Mouse (Mus musculus) MEL (cell line): ENCODE data around the gene Ptprk. TPM values are rescaled to one million over a fixed set of nuclear protein-coding genes. Genes with fewer than 3 reads are reported as not detected.

ENCODE experiments used
- DNase-seq: peaks from one replicate; pipeline ENCODE4 v3.0.0; 2011; ENCODE audit warnings: low read depth, low spot score
- H3K27ac ChIP-seq: 2 replicates; pipeline ENCODE4 v1.5.1; 2012; ENCODE audit warnings: low read depth, mild to moderate bottlenecking, control low read depth, low read length, moderate library complexity; ENCODE audit not compliant: control insufficient read depth
- H3K27me3 ChIP-seq, 2 experiments: fragments of 150-350 bp in 1 of 2; sonication (generic) in 1 of 2; 2 replicates each; pipeline ENCODE4 v1.6.1; 2012; ENCODE audit warnings: low read length in 2 of 2, mild to moderate bottlenecking in 2 of 2, improper control_type of control experiment in 1 of 2, moderate library complexity in 1 of 2; ENCODE audit not compliant: insufficient read depth in 2 of 2, control insufficient read depth in 1 of 2
- H3K36me3 ChIP-seq, 2 experiments: 2 replicates each; pipeline ENCODE4 v1.6.1; 2012 to 2014; ENCODE audit warnings: low read length in 2 of 2, improper control_type of control experiment in 1 of 2, inconsistent platforms in 1 of 2, mild to moderate bottlenecking in 1 of 2; ENCODE audit not compliant: insufficient read depth in 2 of 2, control insufficient read depth in 1 of 2
- H3K4me1 ChIP-seq, 2 experiments: fragments of 150-350 bp in 1 of 2; sonication (generic) in 1 of 2; 2 replicates each; pipeline ENCODE4 v1.6.1; 2012; ENCODE audit warnings: low read length in 2 of 2, improper control_type of control experiment in 1 of 2, mild to moderate bottlenecking in 1 of 2; ENCODE audit not compliant: insufficient read depth in 2 of 2, control insufficient read depth in 1 of 2
- H3K4me3 ChIP-seq, 2 experiments: fragments of 150-350 bp in 1 of 2; sonication (generic) in 1 of 2; 2 replicates each; pipeline ENCODE4 v1.5.1; 2012; ENCODE audit warnings: low read depth in 2 of 2, low read length in 2 of 2, mild to moderate bottlenecking in 2 of 2, moderate library complexity in 2 of 2, control low read depth in 1 of 2, improper control_type of control experiment in 1 of 2; ENCODE audit not compliant: control insufficient read depth in 1 of 2, insufficient read depth in 1 of 2
- H3K79me2 ChIP-seq: 2 replicates; pipeline ENCODE4 v1.6.1; 2012; ENCODE audit warnings: mild to moderate bottlenecking, low read length, moderate library complexity; ENCODE audit not compliant: control insufficient read depth, poor library complexity, insufficient read depth
- H3K9ac ChIP-seq: 2 replicates; pipeline ENCODE4 v1.6.1; 2012; ENCODE audit warnings: low read depth, mild to moderate bottlenecking, control low read depth, low read length, moderate library complexity; ENCODE audit not compliant: control insufficient read depth, poor library complexity, severe bottlenecking
- H3K9me3 ChIP-seq: fragments of 150-350 bp; sonication (generic); replicated peaks from 2 replicates; pipeline ENCODE4 v1.6.1; 2012; ENCODE audit warnings: mild to moderate bottlenecking, low read length, improper control_type of control experiment, moderate library complexity; ENCODE audit not compliant: insufficient read depth
- BHLHE40 ChIP-seq: IDR thresholded peaks from 2 replicates; pipeline ENCODE4 v1.6.1; 2012; ENCODE audit warnings: low read depth, mild to moderate bottlenecking, inconsistent platforms, low read length, improper control_type of control experiment, borderline replicate concordance
- CHD1 ChIP-seq: IDR thresholded peaks from 2 replicates; pipeline ENCODE4 v1.6.1; 2012; ENCODE audit warnings: low read depth, mild to moderate bottlenecking, inconsistent platforms, low read length, improper control_type of control experiment
- CHD2 ChIP-seq: IDR thresholded peaks from 2 replicates; pipeline ENCODE4 v1.6.1; 2011; ENCODE audit warnings: low read length, improper control_type of control experiment
- CTCF ChIP-seq, 3 experiments: IDR thresholded peaks in 2 of 3; conservative IDR thresholded peaks in 1 of 3; 2 replicates each; pipeline ENCODE4 v1.5.1; 2011 to 2012; ENCODE audit warnings: low read length in 3 of 3, low read depth in 2 of 3, mild to moderate bottlenecking in 2 of 3, improper control_type of control experiment in 1 of 3, inconsistent platforms in 1 of 3, mixed read lengths in 1 of 3, moderate library complexity in 1 of 3; ENCODE audit not compliant: control insufficient read depth in 1 of 3, insufficient read depth in 1 of 3, poor library complexity in 1 of 3, severe bottlenecking in 1 of 3
- EP300 ChIP-seq, 2 experiments: IDR thresholded peaks; 2 replicates each; pipeline ENCODE4 v1.6.1; 2011; ENCODE audit warnings: improper control_type of control experiment in 2 of 2, low read length in 2 of 2, low read depth in 1 of 2, mild to moderate bottlenecking in 1 of 2
- ETS1 ChIP-seq: IDR thresholded peaks from 2 replicates; pipeline ENCODE4 v1.6.1; 2012; ENCODE audit warnings: low read depth, mild to moderate bottlenecking, inconsistent platforms, low read length, improper control_type of control experiment, moderate library complexity
- GABPA ChIP-seq: IDR thresholded peaks from 2 replicates; pipeline ENCODE4 v1.6.1; 2012; ENCODE audit warnings: low read depth, mild to moderate bottlenecking, inconsistent platforms, low read length, improper control_type of control experiment, moderate library complexity
- GATA1 ChIP-seq: IDR thresholded peaks from 2 replicates; pipeline ENCODE4 v1.6.1; 2011; ENCODE audit warnings: low read depth, low read length, improper control_type of control experiment
- HCFC1 ChIP-seq: IDR thresholded peaks from 2 replicates; pipeline ENCODE4 v1.6.1; 2012; ENCODE audit warnings: low read depth, mild to moderate bottlenecking, inconsistent platforms, low read length, improper control_type of control experiment, moderate library complexity
- JUND ChIP-seq: IDR thresholded peaks from 2 replicates; pipeline ENCODE4 v1.6.1; 2011; ENCODE audit warnings: low read depth, mild to moderate bottlenecking, improper control_type of control experiment, low read length
- KAT2A ChIP-seq: conservative IDR thresholded peaks from 2 replicates; pipeline ENCODE4 v1.6.1; 2012; ENCODE audit warnings: low read depth, low read length, improper control_type of control experiment, inconsistent platforms
- MAX ChIP-seq: IDR thresholded peaks from 2 replicates; pipeline ENCODE4 v1.6.1; 2011; ENCODE audit warnings: low read length, improper control_type of control experiment
- MAZ ChIP-seq: IDR thresholded peaks from 2 replicates; pipeline ENCODE4 v1.6.1; 2012; ENCODE audit warnings: low read depth, mild to moderate bottlenecking, inconsistent platforms, low read length, improper control_type of control experiment
- MYC ChIP-seq: IDR thresholded peaks from 2 replicates; pipeline ENCODE4 v1.6.1; 2011; ENCODE audit warnings: low read depth, mild to moderate bottlenecking, low read length, improper control_type of control experiment, moderate library complexity
- NRF1 ChIP-seq: IDR thresholded peaks from 2 replicates; pipeline ENCODE4 v1.6.1; 2014; ENCODE audit warnings: low read depth, mild to moderate bottlenecking, inconsistent platforms, low read length, improper control_type of control experiment, moderate library complexity; ENCODE audit not compliant: poor library complexity, insufficient read depth, severe bottlenecking
- POLR2AphosphoS5 ChIP-seq: IDR thresholded peaks from 2 replicates; pipeline ENCODE4 v1.6.1; 2012; ENCODE audit warnings: low read depth, borderline replicate concordance, mild to moderate bottlenecking, inconsistent platforms, low read length, moderate library complexity, mixed read lengths
- RAD21 ChIP-seq: IDR thresholded peaks from 2 replicates; pipeline ENCODE4 v1.6.1; 2011; ENCODE audit warnings: mild to moderate bottlenecking, low read depth, low read length, improper control_type of control experiment
- RCOR1 ChIP-seq: IDR thresholded peaks from 2 replicates; pipeline ENCODE4 v1.6.1; 2012; ENCODE audit warnings: low read depth, mild to moderate bottlenecking, inconsistent platforms, low read length, improper control_type of control experiment
- SIN3A ChIP-seq: IDR thresholded peaks from 2 replicates; pipeline ENCODE4 v1.6.1; 2012; ENCODE audit warnings: low read length, improper control_type of control experiment, inconsistent platforms
- SMC3 ChIP-seq: IDR thresholded peaks from 2 replicates; pipeline ENCODE4 v1.6.1; 2011; ENCODE audit warnings: low read depth, low read length, improper control_type of control experiment
- TBP ChIP-seq: IDR thresholded peaks from 2 replicates; pipeline ENCODE4 v1.8.0; 2011; ENCODE audit warnings: low read depth, low read length, improper control_type of control experiment
- UBTF ChIP-seq: IDR thresholded peaks from 2 replicates; pipeline ENCODE4 v1.6.1; 2012; ENCODE audit warnings: low read depth, mild to moderate bottlenecking, inconsistent platforms, low read length, improper control_type of control experiment, moderate library complexity, borderline replicate concordance; ENCODE audit not compliant: insufficient read depth
- ZNF384 ChIP-seq: IDR thresholded peaks from 2 replicates; pipeline ENCODE4 v1.6.1; 2012; ENCODE audit warnings: low read depth, mild to moderate bottlenecking, inconsistent platforms, low read length, improper control_type of control experiment
- polyA plus RNA-seq, 2 experiments: library from polyadenylated mRNA; stranded (reverse) in 1 of 2; unstranded in 1 of 2; fragments of >175 nt in 1 of 2; fragments of >200 nt in 1 of 2; gene quantifications; 2 replicates each; pipeline versions ENCODE4 v1.2.1 to v1.2.4; 2012; ENCODE audit warnings: low replicate concordance in 2 of 2, low read depth in 1 of 2; ENCODE audit not compliant: insufficient read length in 2 of 2, insufficient read depth in 1 of 2, missing spikeins in 1 of 2
- total RNA-seq: library from RNA; depleted of rRNA; stranded (reverse); fragments of 300-350 nt; gene quantifications from 2 replicates; pipeline ENCODE4 v1.2.3, GENCODE M21; 2012

The Ptprk gene
- total and polyA plus RNA-seq, 3 experiments: under 0.01 TPM; not detected in 2

DNA sequence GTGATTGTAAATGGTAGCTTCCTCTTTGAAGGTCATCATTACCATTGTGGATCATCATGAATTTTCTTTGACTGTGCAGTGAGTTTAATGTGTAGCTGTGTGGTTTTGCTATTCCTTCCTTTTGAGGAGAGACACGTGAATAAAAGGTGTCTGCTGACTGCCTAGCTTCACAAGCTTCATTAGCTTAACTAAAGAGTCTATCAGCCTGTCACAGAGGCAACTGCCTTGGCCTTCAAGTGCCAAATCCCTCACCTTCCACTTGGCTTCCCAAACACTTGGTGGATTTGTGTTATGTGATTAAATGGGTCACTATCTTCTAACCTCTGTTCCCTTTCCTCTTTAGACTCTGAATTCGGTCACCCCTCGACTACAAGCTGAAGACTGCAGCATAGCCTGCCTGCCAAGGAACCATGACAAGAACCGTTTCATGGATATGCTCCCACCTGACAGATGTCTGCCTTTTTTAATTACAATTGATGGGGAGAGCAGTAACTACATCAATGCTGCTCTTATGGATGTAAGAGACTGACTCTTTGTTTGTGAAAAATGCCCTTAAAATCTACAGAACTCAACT is 512.0 kb downstream of the Ptprk start:
- TF ChIP-seq TBP (no peak), SMC3 (no peak), GABPA (no peak), RAD21 (no peak), UBTF (no peak), ZNF384 (no peak), NRF1 (no peak), SIN3A (no peak), HCFC1 (no peak), JUND (no peak), BHLHE40 (no peak), MAZ (no peak), MYC (no peak), KAT2A (no peak), CTCF (IDR thresholded peaks at IDR 0.05 in 2 of 3, conservative IDR thresholded peaks at IDR 0.05 in 1 of 3; ENCODE audit: control insufficient read depth in 1 of 3, insufficient read depth in 1 of 3, low read depth in 2 of 3, low read length in 3 of 3, poor library complexity in 1 of 3, severe bottlenecking in 1 of 3) (no peak), ETS1 (no peak), CHD2 (no peak), EP300 (IDR thresholded peaks at IDR 0.05; ENCODE audit: low read depth in 1 of 2, low read length in 2 of 2) (no peak), CHD1 (no peak), POLR2AphosphoS5 (no peak)
- TF ChIP-seq, all 39 proteins: peak for 0
- peaks cover 4 to 13% of the 10 kb centered on the region in 2 experiments; a peak in 3 of 4 replicates for H3K4me1 ChIP-seq
- H3K9ac ChIP-seq: no peak overlapping the region
- H3K27me3 ChIP-seq: no peaks in the 10 kb centered on the region
- H3K79me2 ChIP-seq: no peaks in the 10 kb centered on the region
- no peak overlapping the region for H3K27ac ChIP-seq
- no peak overlapping the region for H3K4me3 ChIP-seq
- peaks cover 0 to 9% of the 10 kb centered on the region in 2 experiments; a peak in 2 of 4 replicates for H3K36me3 ChIP-seq
- H3K9me3 ChIP-seq: no peaks in the 10 kb centered on the region
- DNase-seq: no peak

DNA sequence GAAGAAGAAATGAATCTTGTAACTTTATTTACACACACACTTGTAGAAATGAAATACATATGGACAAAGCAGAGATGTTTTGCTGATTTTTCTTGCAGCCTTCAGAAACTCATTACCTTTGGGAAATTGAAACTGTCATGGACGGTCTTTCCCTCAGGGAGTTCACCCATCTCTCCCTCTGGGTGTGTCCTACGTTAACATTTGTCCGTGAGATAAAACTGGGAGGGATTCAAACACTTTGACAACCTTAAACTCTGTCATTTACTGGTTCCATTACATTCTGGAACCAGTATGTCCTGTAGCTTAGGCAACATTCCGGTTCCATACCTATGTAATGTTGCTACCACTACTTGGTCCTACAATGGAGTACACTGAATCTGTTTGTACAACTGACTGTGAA is 513.8 kb downstream of the Ptprk start:
- no peak for TF ChIP-seq MYC
- no peak for TF ChIP-seq UBTF
- no peak for TF ChIP-seq GABPA
- TF ChIP-seq RCOR1: no peak
- TF ChIP-seq MAX: no peak
- no peak for TF ChIP-seq ETS1
- no peak for TF ChIP-seq GATA1
- Histone ChIP-seq H3K79me2 (no peaks in the 10 kb centered on the region), H3K4me3 (no peak overlapping the region)

More for the DNA sequence above, 513.8 kb downstream of the Ptprk start:
- H3K27me3 ChIP-seq: no peaks in the 10 kb centered on the region
- no peak overlapping the region for H3K27ac ChIP-seq
- peaks cover 6 to 15% of the 10 kb centered on the region in 2 experiments; a peak in 3 of 4 replicates for H3K4me1 ChIP-seq
- no peak overlapping the region for H3K9ac ChIP-seq
- no peak for DNase-seq
- no peaks in the 10 kb centered on the region for H3K9me3 ChIP-seq
- peaks cover 0 to 13% of the 10 kb centered on the region in 2 experiments; a peak in 2 of 4 replicates for H3K36me3 ChIP-seq
